Mouse (Mus musculus) thymus, adult 2 months (tissue): ENCODE data around the gene Cyb561. TPM values are rescaled to one million over a fixed set of nuclear protein-coding genes. Genes with fewer than 3 reads are reported as not detected.

ENCODE experiments used
- DNase-seq: peaks from one replicate; pipeline ENCODE4 v3.0.0; 2021
- H3K27ac ChIP-seq: fragments of 200-500 bp; 2 replicates; pipeline ENCODE4 v1.5.1; 2012; ENCODE audit warnings: low read length, control low read depth; ENCODE audit not compliant: control insufficient read depth, insufficient read depth
- H3K27me3 ChIP-seq: fragments of 200-500 bp; 2 replicates; pipeline ENCODE4 v1.6.1; 2012; ENCODE audit warnings: mild to moderate bottlenecking, low read length, moderate library complexity, mixed read lengths; ENCODE audit not compliant: control insufficient read depth, insufficient read depth
- H3K36me3 ChIP-seq: fragments of 200-500 bp; 2 replicates; pipeline ENCODE4 v1.6.1; 2012; ENCODE audit warnings: mild to moderate bottlenecking, low read length, moderate library complexity; ENCODE audit not compliant: control insufficient read depth, insufficient read depth
- H3K4me1 ChIP-seq: fragments of 200-500 bp; replicated peaks from 2 replicates; pipeline ENCODE4 v1.6.1; 2012; ENCODE audit warnings: low read length; ENCODE audit not compliant: control insufficient read depth, insufficient read depth
- H3K4me3 ChIP-seq: fragments of 200-500 bp; 2 replicates; pipeline ENCODE4 v1.5.1; 2012; ENCODE audit warnings: mild to moderate bottlenecking, low read length, control low read depth, moderate library complexity; ENCODE audit not compliant: control insufficient read depth, insufficient read depth
- CTCF ChIP-seq: fragments of 200-500 bp; IDR thresholded peaks from 2 replicates; pipeline ENCODE4 v1.5.1; 2012; ENCODE audit warnings: mild to moderate bottlenecking, control low read depth, low read length, moderate library complexity, borderline replicate concordance; ENCODE audit not compliant: control insufficient read depth, poor library complexity, insufficient read depth; ENCODE audit errors: extremely low read depth
- POLR2A ChIP-seq: fragments of 200-500 bp; IDR thresholded peaks from 2 replicates; pipeline ENCODE4 v1.6.1; 2012; ENCODE audit warnings: mild to moderate bottlenecking, low read length, control low read depth, moderate library complexity; ENCODE audit not compliant: control insufficient read depth, poor library complexity, insufficient read depth; ENCODE audit errors: extremely low read depth
- WGBS: fragments of 180-500 bp; shearing (Covaris S2); methylation state at CpG from one replicate; pipeline ENCODE4 v1.1.7; 2018; 5-methylcytosine and 5-hydroxymethylcytosine counted together
- polyA plus RNA-seq: library from polyadenylated mRNA; depleted of rRNA; stranded (reverse); fragments of >200 nt; gene quantifications from 2 replicates; pipeline ENCODE4 v1.2.3, GENCODE M21; 2012

Cyb561 gene
- polyA plus RNA-seq, 1 experiment: 9.4 TPM

- no peaks in the 10 kb centered on the region for H3K36me3 ChIP-seq
- DNase-seq: no peak
- no peaks in the 10 kb centered on the region; the same call in 1 of the 2 replicates for H3K4me1 ChIP-seq
- no peak for TF ChIP-seq CTCF
- TF ChIP-seq POLR2A: no peak
- WGBS: 94% methylated on average over 3 of the region's 3 CpGs
- no peak overlapping the region for H3K27ac ChIP-seq
- H3K27me3 ChIP-seq: no peaks in the 10 kb centered on the region
- H3K4me3 ChIP-seq: no peak overlapping the region
These were observed 16.2 kb downstream of the Cyb561 start for GRCm38 (mm10) chr11:105936974-105937373.

- no peak overlapping the region for H3K4me3 ChIP-seq
- no peaks in the 10 kb centered on the region for H3K27me3 ChIP-seq
- no peak overlapping the region for H3K27ac ChIP-seq
- H3K4me1 ChIP-seq: no peaks in the 10 kb centered on the region; the same call in 1 of the 2 replicates
- no peaks in the 10 kb centered on the region for H3K36me3 ChIP-seq
- DNase-seq: no peak
- TF ChIP-seq POLR2A (no peak), CTCF (no peak)
- WGBS: 91% methylated on average over 6 of the region's 6 CpGs
These were observed 16.9 kb downstream of the Cyb561 start for GRCm38 (mm10) chr11:105936200-105936599.

- TF ChIP-seq POLR2A: no peak
- no peak for DNase-seq
- Histone ChIP-seq H3K36me3 (no peaks in the 10 kb centered on the region), H3K4me3 (no peak overlapping the region), H3K27ac (no peak overlapping the region), H3K27me3 (no peaks in the 10 kb centered on the region), H3K4me1 (no peaks in the 10 kb centered on the region; the same call in 1 of the 2 replicates)
- WGBS: 83% methylated on average over 8 of the region's 8 CpGs
These were observed 17.6 kb downstream of the Cyb561 start for GRCm38 (mm10) chr11:105935496-105935895.

DNA sequence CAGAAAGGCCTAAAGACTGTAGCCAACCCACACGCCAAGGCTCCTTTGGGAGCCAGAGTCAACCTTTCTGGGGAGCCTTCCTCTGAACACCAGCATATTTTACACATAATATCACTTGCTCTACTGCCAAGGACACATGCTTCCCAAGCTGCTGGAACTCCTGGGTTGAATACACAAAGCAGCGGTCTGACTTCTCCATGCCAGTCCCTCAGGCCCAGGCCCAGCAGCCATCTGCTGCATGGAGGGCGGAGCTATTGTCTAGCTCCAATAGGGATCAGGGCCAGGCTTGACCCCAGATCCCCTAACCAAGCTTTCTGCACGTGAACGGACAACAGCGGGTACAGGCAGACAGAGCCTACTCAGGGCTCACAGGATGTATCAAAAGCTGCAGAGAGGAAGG, 18.3 kb downstream of the Cyb561 start:
- no peak overlapping the region for H3K4me3 ChIP-seq
- no peaks in the 10 kb centered on the region for H3K27me3 ChIP-seq
- 92% methylated on average over 6 of the region's 6 CpGs for WGBS
- no peak for TF ChIP-seq CTCF
- TF ChIP-seq POLR2A: no peak
- no peak for DNase-seq
- no peaks in the 10 kb centered on the region; the same call in 1 of the 2 replicates for H3K4me1 ChIP-seq
- H3K36me3 ChIP-seq: no peaks in the 10 kb centered on the region
- H3K27ac ChIP-seq: no peak overlapping the region

GRCm38 (mm10) chr11:105934303-105934711, 18.8 kb downstream of the Cyb561 start:
- Histone ChIP-seq H3K4me3 (no peak overlapping the region), H3K27me3 (no peaks in the 10 kb centered on the region), H3K27ac (no peak overlapping the region), H3K36me3 (no peaks in the 10 kb centered on the region), H3K4me1 (no peaks in the 10 kb centered on the region; the same call in 1 of the 2 replicates)
- DNase-seq: no peak
- TF ChIP-seq CTCF: no peak
- no peak for TF ChIP-seq POLR2A
- 84% methylated on average over 5 of the region's 5 CpGs for WGBS

- WGBS: 92% methylated on average over 8 of the region's 8 CpGs
These were observed 19.4 kb downstream of the Cyb561 start for GRCm38 (mm10) chr11:105933746-105934145.

GRCm38 (mm10) chr11:105931380-105931779, 21.8 kb downstream of the Cyb561 start:
- Histone ChIP-seq H3K27me3 (no peaks in the 10 kb centered on the region), H3K36me3 (no peaks in the 10 kb centered on the region), H3K4me1 (no peaks in the 10 kb centered on the region; the same call in 1 of the 2 replicates), H3K27ac (no peak overlapping the region), H3K4me3 (no peak overlapping the region)
- 96% methylated on average over 3 of the region's 3 CpGs for WGBS
- TF ChIP-seq POLR2A: no peak
- no peak for TF ChIP-seq CTCF
- no peak for DNase-seq

More at GRCm38 (mm10) chr11:105933746-105934145, 19.4 kb downstream of the Cyb561 start:
- Histone ChIP-seq H3K27me3 (no peaks in the 10 kb centered on the region), H3K36me3 (no peaks in the 10 kb centered on the region), H3K4me1 (no peaks in the 10 kb centered on the region; the same call in 1 of the 2 replicates), H3K4me3 (no peak overlapping the region), H3K27ac (no peak overlapping the region)
- no peak for DNase-seq
- TF ChIP-seq POLR2A (no peak), CTCF (no peak)
